Mouse (Mus musculus) forebrain, embryonic 12.5 days (tissue): Measurements from ENCODE around the gene Slc18b1. TPM values are rescaled to one million over a fixed set of nuclear protein-coding genes. Genes with fewer than 3 reads are reported as not detected.
A peak's percentile ranks its signal among the peaks of the same experiment; 100 is the strongest.

ENCODE experiments used
- ATAC-seq: fragments of 200-750 bp; cut with Nextera tagmentation; 2 replicates; pipeline ENCODE4 v1.8.0; 2017; ENCODE audit warnings: moderate TSS enrichment; ENCODE audit not compliant: low FRiP score
- H3K27ac ChIP-seq: fragments of 300-500 bp; sonication (generic); 2 replicates; pipeline ENCODE4 v1.5.1; 2016; ENCODE audit warnings: mild to moderate bottlenecking
- H3K27me3 ChIP-seq: fragments of 300-500 bp; sonication (generic); 2 replicates; pipeline ENCODE4 v1.6.1; 2016; ENCODE audit warnings: mild to moderate bottlenecking
- H3K36me3 ChIP-seq: fragments of 300-500 bp; sonication (generic); replicated peaks from 2 replicates; pipeline ENCODE4 v1.6.1; 2016; ENCODE audit warnings: mild to moderate bottlenecking
- H3K4me1 ChIP-seq: fragments of 300-500 bp; sonication (generic); 2 replicates; pipeline ENCODE4 v1.6.1; 2016
- H3K4me2 ChIP-seq: fragments of 300-500 bp; sonication (generic); 2 replicates; pipeline ENCODE4 v1.6.1; 2016; ENCODE audit warnings: mild to moderate bottlenecking, moderate library complexity
- H3K4me3 ChIP-seq: fragments of 300-500 bp; sonication (generic); replicated peaks from 2 replicates; pipeline ENCODE4 v1.5.1; 2016; ENCODE audit warnings: mild to moderate bottlenecking
- H3K9ac ChIP-seq: fragments of 300-500 bp; sonication (generic); 2 replicates; pipeline ENCODE4 v1.6.1; 2016; ENCODE audit warnings: mild to moderate bottlenecking
- H3K9me3 ChIP-seq: fragments of 300-500 bp; sonication (generic); 2 replicates; pipeline ENCODE4 v1.6.1; 2016
- WGBS: fragments of 180-500 bp; shearing (Covaris S2); methylation state at CpG from one replicate; pipeline ENCODE4 v1.1.7; 2016; 5-methylcytosine and 5-hydroxymethylcytosine counted together
- polyA plus RNA-seq: library from polyadenylated mRNA; unstranded; fragments of >200 nt; fragmentation: Nextera tagmentation; extraction: Ambion mirVana; gene quantifications from 2 replicates; pipeline ENCODE4 v1.2.1, GENCODE M21; 2016

Slc18b1 gene
- polyA plus RNA-seq, 1 experiment from 2014 or later, result 16.6 TPM

DNA sequence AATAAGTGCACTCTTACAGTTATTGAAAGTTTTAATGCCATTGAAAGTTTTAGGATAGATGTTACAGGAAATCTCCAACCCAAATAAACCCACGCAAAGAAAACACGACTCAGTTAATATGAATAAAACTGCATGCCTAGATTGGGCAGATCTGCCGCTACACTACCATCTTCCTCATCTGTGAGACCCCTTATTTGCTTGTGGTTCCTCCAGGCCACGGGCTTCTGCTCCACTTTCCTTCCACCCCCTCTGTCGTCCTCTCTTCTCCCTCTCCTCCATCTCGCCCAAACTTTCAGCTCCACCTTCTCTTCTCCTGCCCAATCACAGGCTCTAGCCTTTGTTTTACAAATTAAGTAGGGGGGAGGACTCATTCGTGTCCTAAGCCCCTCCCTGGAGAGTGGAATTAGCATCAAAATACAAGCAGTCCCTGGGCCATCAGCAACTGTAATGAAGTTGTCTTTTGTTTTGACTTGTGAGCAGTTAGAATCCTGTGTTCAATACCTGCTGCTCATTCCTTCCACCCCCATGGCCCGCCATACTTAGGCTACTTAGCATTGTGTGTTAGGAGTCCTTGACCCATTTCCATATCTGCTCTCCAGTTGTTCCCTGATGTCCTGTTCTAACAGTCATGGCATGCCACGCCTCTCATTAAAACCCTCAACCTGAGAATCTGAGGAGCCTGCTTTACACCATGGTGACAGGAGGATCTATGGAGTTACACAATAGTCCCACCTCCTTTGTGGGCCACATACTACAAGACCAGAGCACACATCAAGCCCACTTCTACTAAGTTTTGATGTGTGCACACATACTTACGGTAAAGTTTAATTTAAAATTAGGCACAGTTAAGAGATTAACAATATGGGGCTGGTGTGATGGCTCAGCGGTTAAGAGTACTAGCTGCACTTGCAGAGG, 16.3 kb downstream of the Slc18b1 start:
- 38% methylated on average over 11 of the region's 11 CpGs for WGBS
- ATAC-seq, result peak; percentile 79
- H3K27ac ChIP-seq, result peak overlapping the region; percentile 9; the same call in 1 of the 2 replicates
- no peak overlapping the region for H3K9ac ChIP-seq
- H3K27me3 ChIP-seq, result no peaks in the 10 kb centered on the region
- H3K4me1 ChIP-seq, result peaks cover 9% of the 10 kb centered on the region
- H3K9me3 ChIP-seq, result no peaks in the 10 kb centered on the region
- no peak overlapping the region for H3K4me2 ChIP-seq
- no peak overlapping the region for H3K4me3 ChIP-seq
- H3K36me3 ChIP-seq, result peaks cover 8% of the 10 kb centered on the region

DNA sequence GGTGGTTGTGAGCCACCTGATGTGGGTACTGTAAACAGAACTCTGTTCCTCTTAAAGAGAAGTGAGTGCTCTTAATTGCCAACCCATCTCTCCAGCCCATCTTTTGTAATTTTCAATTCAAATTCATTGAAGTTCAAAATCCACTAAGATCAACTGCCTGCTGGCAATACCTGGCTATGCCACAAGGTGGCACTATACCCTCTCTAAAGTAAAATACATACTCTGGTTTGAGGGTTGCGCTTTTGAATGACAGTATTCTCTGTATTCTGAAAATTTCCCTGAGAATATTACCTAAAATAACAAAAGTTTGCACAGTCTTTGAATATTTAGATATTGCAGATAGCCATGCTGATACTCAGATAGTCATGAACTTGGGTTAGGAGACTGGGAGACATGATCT, 18.4 kb downstream of the Slc18b1 start:
- Histone ChIP-seq H3K4me1 (peaks cover 9% of the 10 kb centered on the region), H3K9ac (no peak overlapping the region), H3K4me2 (no peak overlapping the region), H3K27ac (no peak overlapping the region), H3K9me3 (no peaks in the 10 kb centered on the region), H3K27me3 (no peaks in the 10 kb centered on the region), H3K36me3 (peaks cover 20% of the 10 kb centered on the region), H3K4me3 (no peak overlapping the region)
- no peak; the same call in 1 of the 2 replicates for ATAC-seq
- WGBS, result 55% methylated on average over 1 of the region's 1 CpGs

DNA sequence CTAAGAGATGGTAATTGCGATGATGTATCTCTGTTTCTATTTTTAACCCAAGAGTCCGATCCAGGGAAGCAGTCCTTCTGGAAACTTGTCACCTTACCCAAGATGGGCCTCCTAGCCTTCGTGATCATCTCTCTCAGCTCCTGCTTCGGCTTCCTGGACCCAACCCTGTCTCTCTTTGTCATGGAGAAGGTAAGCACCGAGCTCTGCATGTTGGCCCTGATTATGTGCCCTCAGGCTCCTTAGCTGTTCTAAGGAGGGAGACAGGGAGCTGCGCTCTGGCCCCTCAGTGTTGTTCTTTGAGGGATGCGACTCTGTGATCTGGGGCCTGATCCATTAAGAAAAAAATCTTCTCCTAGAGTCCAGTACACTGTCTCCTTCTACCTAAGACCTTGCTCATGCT, 19.5 kb downstream of the Slc18b1 start:
- ATAC-seq, result no peak
- Histone ChIP-seq H3K4me1 (peaks cover 9% of the 10 kb centered on the region), H3K36me3 (peaks cover 25% of the 10 kb centered on the region), H3K9ac (no peak overlapping the region), H3K27me3 (no peaks in the 10 kb centered on the region), H3K4me2 (no peak overlapping the region), H3K9me3 (no peaks in the 10 kb centered on the region), H3K27ac (no peak overlapping the region), H3K4me3 (no peak overlapping the region)
- 87% methylated on average over 7 of the region's 7 CpGs for WGBS

DNA sequence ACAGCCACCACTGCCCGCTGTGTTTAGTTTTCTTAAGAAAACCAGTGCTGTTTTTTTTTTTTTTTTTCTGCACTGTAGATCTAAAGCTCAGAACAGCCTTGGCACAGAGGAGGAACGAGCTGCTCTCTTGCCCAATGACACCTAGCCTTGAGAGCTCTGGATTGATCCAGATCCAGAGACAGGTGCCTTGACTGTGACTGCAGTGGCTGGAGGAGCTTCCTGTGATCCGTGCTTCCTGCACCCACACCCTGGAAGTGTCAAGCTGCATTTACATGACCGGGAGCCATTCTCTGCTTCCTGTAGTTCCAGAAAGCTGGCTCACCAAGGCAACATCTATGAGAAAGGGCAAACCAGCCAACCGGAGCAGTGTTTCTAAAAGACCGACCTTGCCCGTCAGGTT, 29.7 kb downstream of the Slc18b1 start:
- no peak for ATAC-seq
- Histone ChIP-seq H3K27ac (no peak overlapping the region), H3K9ac (no peak overlapping the region), H3K36me3 (peaks cover 51% of the 10 kb centered on the region), H3K4me2 (no peak overlapping the region), H3K4me1 (no peaks in the 10 kb centered on the region), H3K4me3 (no peak overlapping the region), H3K9me3 (no peaks in the 10 kb centered on the region), H3K27me3 (no peaks in the 10 kb centered on the region)
- whole genome bisulfite sequencing, result 92% methylated on average over 7 of the region's 7 CpGs

DNA sequence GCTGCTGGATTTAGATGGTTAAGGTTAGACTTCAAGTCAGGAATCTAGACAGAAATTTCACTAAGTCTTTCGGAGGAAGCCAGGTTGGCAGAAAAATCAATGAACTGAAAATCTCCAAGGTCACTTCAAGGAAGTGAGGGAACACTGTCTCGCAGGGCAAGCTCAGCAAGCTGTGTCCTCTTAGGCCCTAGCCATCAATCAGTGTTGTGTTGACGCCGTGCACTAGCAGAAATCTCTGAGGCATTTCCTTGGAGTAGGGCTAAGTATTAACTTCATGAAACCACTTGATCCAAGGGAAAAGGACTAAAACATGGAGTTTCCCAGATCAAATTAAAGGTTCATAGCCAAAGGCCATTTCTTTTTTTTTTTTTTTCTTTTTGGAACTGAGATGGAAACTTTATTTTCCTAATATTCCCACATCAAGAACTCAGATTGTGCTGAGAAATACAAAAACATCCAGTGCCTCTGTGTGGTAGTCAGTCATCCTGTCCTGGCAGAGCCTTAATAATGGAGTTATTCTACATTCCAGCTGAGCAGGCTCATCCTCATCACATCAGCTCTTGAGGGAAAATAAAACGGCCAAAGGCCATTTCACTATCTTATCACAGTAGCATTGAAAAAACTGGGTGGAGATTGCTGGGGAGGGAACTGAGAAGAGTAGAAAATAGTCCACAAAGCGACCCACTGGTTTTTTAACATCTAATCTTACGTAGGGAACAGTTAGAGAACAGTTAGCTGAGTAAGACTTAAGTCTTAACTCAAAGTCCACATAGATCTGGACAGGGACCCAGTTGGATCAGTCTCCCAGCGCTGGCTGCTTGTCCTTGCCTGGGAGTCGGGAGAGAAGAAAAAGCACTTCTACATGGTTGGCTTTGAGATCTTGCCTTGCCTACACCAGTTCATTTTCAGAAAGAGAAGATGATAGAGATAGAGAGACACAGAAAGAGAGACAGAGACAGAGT, 39.5 kb downstream of the Slc18b1 start:
- H3K27me3 ChIP-seq, result no peaks in the 10 kb centered on the region
- no peak overlapping the region for H3K4me3 ChIP-seq
- H3K9ac ChIP-seq, result no peak overlapping the region
- no peaks in the 10 kb centered on the region for H3K4me1 ChIP-seq
- no peaks in the 10 kb centered on the region for H3K36me3 ChIP-seq
- no peaks in the 10 kb centered on the region for H3K9me3 ChIP-seq
- WGBS, result 87% methylated on average over 9 of the region's 9 CpGs
- ATAC-seq, result no peak
- H3K4me2 ChIP-seq, result no peak overlapping the region
- H3K27ac ChIP-seq, result no peak overlapping the region

DNA sequence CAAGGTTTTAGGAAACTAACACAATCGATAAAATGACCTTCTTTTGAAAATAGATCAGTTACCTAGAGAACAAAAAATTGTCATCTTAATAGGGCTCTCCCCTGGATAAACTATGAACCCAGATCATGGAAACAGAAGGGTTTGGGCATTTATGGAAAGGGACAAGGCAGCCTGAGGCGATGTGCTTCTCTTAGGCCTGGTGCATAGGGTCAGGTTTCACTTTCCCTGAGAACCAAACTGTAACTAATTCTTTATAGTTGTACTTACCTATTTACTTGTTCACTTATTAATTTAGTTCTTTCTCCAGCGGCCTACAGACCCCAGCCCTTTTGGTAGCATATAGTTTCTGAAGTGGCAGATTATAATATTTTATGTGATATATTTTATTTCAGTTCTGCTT, 40.3 kb downstream of the Slc18b1 start:
- Histone ChIP-seq H3K9ac (no peak overlapping the region), H3K27me3 (no peaks in the 10 kb centered on the region), H3K36me3 (no peaks in the 10 kb centered on the region), H3K9me3 (no peaks in the 10 kb centered on the region), H3K4me2 (no peak overlapping the region), H3K27ac (no peak overlapping the region), H3K4me1 (no peaks in the 10 kb centered on the region), H3K4me3 (no peak overlapping the region)
- WGBS, result 78% methylated on average over 3 of the region's 3 CpGs
- no peak for ATAC-seq

DNA sequence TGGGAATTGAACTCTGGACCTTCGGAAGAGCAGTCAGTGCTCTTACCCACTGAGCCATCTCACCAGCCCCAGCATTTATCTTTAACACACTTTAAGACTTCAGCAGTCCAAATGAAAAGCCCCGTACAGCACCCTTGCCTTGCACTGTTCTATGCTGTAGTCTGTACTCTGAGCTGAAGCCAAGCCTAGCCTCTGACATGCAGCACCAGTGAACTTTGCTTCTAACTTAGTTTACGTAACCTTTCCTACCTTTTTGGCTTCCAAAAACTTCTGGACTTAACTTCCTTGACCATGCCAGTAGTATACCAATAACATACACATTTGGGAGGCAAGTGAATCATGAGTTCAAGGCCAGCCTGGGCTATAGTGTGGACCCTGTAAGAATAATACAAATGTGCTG, 42.1 kb downstream of the Slc18b1 start:
- H3K36me3 ChIP-seq, result no peaks in the 10 kb centered on the region
- ATAC-seq, result no peak
- no peak overlapping the region for H3K4me3 ChIP-seq
- no peaks in the 10 kb centered on the region for H3K4me1 ChIP-seq
- 93% methylated on average over 3 of the region's 3 CpGs for WGBS
- H3K27ac ChIP-seq, result no peak overlapping the region
- no peaks in the 10 kb centered on the region for H3K27me3 ChIP-seq
- no peaks in the 10 kb centered on the region for H3K9me3 ChIP-seq
- no peak overlapping the region for H3K4me2 ChIP-seq
- no peak overlapping the region for H3K9ac ChIP-seq

GRCm38 (mm10) chr10:23839368-23839767, 42.6 kb downstream of the Slc18b1 start:
- Histone ChIP-seq H3K4me2 (no peak overlapping the region), H3K9me3 (no peaks in the 10 kb centered on the region), H3K4me3 (no peak overlapping the region), H3K4me1 (no peaks in the 10 kb centered on the region), H3K27me3 (no peaks in the 10 kb centered on the region), H3K27ac (no peak overlapping the region), H3K36me3 (no peaks in the 10 kb centered on the region), H3K9ac (no peak overlapping the region)
- WGBS, result 47% methylated on average over 9 of the region's 9 CpGs
- ATAC-seq, result no peak

DNA sequence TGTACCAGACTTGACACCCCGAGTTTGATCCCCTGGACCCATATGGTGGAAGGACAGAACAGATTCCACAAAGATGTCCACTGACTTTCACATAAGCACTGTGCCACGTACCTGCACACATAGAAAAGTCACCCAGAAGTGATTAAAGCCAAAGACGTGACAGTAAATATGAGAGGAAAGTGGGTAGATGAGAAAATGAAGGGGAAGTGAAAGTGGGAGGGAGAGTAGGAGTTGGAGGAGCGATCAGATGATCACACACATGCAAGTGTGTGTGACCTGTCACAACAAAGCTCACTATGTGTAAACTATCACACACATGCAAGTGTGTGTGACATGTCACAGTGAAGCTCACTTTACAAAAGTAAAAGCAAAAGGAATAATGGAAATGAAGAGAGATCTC, 43.7 kb downstream of the Slc18b1 start:
- H3K36me3 ChIP-seq, result no peaks in the 10 kb centered on the region
- H3K4me1 ChIP-seq, result no peaks in the 10 kb centered on the region
- H3K27me3 ChIP-seq, result no peaks in the 10 kb centered on the region
- H3K4me2 ChIP-seq, result no peak overlapping the region
- no peak overlapping the region for H3K9ac ChIP-seq
- H3K27ac ChIP-seq, result no peak overlapping the region
- no peak for ATAC-seq
- WGBS, result 82% methylated on average over 4 of the region's 4 CpGs
- H3K9me3 ChIP-seq, result no peaks in the 10 kb centered on the region
- no peak overlapping the region for H3K4me3 ChIP-seq

DNA sequence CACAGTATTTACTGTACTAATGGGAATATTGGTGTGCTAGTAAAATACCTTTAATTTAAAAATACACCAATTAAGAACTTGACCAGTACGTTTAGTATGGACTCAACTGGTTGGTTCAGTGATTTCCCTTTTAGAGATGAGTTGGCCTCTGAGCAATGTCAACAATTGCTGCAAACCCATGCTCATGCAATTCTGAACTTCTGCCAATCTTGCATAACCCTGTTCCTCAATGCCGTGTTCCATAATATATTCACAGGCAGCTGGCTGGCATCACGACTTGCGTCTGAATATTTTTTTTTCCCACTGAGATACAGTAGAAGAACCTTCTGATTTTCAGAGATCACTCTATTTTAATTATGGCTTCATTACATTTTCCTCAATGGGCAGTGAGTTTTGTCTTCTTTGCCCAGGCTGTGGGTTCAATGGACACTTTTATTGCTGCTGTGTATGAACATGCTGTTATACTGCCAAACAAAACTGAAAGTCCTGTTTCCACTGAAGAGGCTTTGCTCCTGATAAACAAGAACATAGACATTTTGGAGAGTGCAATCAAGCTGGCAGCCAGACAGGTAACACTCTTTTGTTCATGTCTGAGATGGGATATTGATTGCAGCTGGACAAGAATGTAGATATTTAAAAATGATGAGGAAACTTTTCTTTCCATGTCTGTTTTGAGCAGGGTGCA, 54.6 kb downstream of the Slc18b1 start, which contains the start of gene Vnn3:
Gene Vnn3, plus strand, starts transcription at position 235 of the 685 bp plus-strand sequence.
- ATAC-seq, result no peak
- 90% methylated on average over 4 of the region's 4 CpGs for WGBS
- no peak within 1 kb of the TSS for H3K9ac ChIP-seq
- H3K27me3 ChIP-seq, result no peaks in the 10 kb centered on the region
- H3K9me3 ChIP-seq, result no peaks in the 10 kb centered on the region
- no peaks in the 10 kb centered on the region for H3K4me1 ChIP-seq
- H3K4me2 ChIP-seq, result no peak within 1 kb of the TSS
- H3K36me3 ChIP-seq, result no peaks in the 10 kb centered on the region
- H3K27ac ChIP-seq, result no peak within 1 kb of the TSS
- H3K4me3 ChIP-seq, result no peak within 1 kb of the TSS

DNA sequence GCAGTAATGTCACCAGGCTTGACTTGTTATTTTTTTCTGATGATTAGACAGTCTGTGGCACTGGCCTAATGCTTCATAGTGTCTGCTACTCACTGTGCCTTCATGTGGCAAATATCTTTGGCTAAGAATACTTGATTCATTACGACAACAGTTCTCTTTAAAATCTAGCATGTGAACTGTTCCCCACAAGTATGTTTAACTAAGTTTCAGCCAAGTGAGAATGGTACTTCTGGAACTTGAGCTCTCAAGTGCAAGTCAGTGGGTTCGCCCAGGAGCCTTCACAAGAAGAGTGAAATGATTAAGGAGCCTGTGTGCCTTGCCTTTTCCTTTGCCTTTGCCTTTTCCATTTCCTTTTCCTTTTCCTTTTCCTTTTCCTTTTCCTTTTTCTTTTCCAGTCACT, 55.3 kb downstream of the Slc18b1 start:
- no peaks in the 10 kb centered on the region for H3K4me1 ChIP-seq
- WGBS, result 85% methylated on average over 2 of the region's 2 CpGs
- no peak overlapping the region for H3K4me3 ChIP-seq
- no peak for ATAC-seq
- no peak overlapping the region for H3K4me2 ChIP-seq
- no peak overlapping the region for H3K27ac ChIP-seq
- H3K9ac ChIP-seq, result no peak overlapping the region
- no peaks in the 10 kb centered on the region for H3K9me3 ChIP-seq
- no peaks in the 10 kb centered on the region for H3K36me3 ChIP-seq
- H3K27me3 ChIP-seq, result no peaks in the 10 kb centered on the region
